Mouse (Mus musculus): ENCODE results near the gene Gm12169.

Gm12169 gene

DNA sequence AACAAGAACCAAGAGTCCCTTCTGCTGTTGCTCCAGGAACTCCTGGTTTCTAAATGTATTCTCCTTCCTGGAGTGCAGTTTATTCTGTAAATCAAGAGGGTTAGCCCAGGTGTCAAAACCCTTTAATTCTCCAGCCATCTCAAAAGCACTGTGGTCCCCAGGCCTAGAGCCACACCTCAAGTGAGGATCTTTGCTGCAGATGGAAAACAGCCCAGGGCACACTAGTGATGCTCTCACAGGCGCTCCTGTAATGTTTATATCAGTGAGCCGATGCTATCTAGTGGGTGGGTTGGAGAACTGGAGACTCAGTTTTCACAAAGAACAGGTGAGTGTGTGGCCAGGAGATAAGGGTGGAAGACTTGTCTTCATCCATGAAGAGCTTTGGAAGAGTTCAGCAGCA is at the start of gene Gm12169:
TSS of gene Gm12169 (plus strand) at position 301 of the 400 bp plus-strand sequence.
- no peak for TF ChIP-seq GATA4 (IDR thresholded peaks at IDR 0.05; ENCODE audit: insufficient replicate concordance, low read length)

DNA sequence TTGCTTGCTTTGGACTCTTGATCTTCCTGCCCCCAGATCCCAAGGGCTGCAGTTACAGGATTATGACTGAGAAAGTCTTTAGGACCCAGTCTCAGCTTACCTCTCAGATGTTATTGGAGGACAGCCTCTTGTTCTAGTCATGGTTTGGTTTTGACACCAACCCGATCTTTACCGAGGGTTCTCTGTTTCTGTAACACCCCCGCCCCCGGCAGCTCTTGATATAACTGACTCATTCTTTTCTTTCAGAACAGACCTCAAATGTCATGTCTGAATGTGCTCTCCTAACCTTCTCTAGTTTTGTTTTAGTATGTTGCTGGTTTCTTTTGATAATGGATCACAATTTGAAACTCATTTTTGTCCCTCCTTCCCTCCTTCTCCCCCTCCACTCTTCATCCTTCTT is 49.8 kb upstream of the Gm12169 start:
- TF ChIP-seq GATA4 (IDR thresholded peaks at IDR 0.05; ENCODE audit: insufficient replicate concordance, low read length), result no peak

DNA sequence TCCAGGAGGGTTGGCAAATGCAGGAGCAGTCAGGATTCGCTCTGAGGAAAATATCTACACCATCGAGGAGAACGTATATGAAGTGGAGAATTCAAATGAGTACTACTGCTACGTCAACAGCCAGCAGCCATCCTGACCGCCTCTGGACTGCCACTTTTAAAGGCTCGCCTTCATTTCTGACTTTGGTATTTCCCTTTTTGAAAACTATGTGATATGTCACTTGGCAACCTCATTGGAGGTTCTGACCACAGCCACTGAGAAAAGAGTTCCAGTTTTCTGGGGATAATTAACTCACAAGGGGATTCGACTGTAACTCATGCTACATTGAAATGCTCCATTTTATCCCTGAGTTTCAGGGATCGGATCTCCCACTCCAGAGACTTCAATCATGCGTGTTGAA is 44.7 kb upstream of the Gm12169 start:
- no peak for TF ChIP-seq GATA4 (IDR thresholded peaks at IDR 0.05; ENCODE audit: insufficient replicate concordance, low read length)

DNA sequence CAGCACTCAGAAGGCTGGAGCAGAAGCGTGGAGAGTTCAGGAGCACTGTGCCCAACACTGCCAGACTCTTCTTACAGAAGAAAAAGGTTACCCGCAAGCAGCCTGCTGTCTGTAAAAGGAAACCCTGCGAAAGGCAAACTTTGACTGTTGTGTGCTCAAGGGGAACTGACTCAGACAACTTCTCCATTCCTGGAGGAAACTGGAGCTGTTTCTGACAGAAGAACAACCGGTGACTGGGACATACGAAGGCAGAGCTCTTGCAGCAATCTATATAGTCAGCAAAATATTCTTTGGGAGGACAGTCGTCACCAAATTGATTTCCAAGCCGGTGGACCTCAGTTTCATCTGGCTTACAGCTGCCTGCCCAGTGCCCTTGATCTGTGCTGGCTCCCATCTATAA is 43.5 kb upstream of the Gm12169 start:
- TF ChIP-seq GATA4 (IDR thresholded peaks at IDR 0.05; ENCODE audit: insufficient replicate concordance, low read length), result no peak

GRCm38 (mm10) chr11:46488231-46488630 is 35.8 kb upstream of the Gm12169 start:
- no peak for TF ChIP-seq GATA4 (IDR thresholded peaks at IDR 0.05; ENCODE audit: insufficient replicate concordance, low read length)

DNA sequence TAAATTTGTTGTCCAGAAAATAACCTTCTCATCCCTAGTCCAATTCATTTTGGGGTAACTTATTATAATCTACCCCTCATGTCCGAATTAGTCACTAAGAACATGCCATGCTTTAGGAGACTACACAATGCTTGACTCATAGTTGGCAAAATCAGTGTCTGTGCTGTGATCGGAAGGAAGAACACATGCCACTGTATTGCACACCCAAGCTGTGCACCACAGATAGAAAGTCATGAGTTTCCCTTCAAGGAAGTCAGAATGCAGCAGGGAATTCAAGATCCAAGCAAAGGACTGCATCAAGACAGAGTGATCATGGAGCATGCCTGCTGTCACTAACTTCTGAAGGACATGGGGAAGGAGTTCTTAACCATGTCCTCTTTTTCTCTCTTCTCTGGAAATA is 35.4 kb upstream of the Gm12169 start:
- no peak for TF ChIP-seq GATA4 (IDR thresholded peaks at IDR 0.05; ENCODE audit: insufficient replicate concordance, low read length)

- TF ChIP-seq GATA4 (IDR thresholded peaks at IDR 0.05; ENCODE audit: insufficient replicate concordance, low read length), result no peak
Measured at GRCm38 (mm10) chr11:46507146-46507545, 16.9 kb upstream of the Gm12169 start.

DNA sequence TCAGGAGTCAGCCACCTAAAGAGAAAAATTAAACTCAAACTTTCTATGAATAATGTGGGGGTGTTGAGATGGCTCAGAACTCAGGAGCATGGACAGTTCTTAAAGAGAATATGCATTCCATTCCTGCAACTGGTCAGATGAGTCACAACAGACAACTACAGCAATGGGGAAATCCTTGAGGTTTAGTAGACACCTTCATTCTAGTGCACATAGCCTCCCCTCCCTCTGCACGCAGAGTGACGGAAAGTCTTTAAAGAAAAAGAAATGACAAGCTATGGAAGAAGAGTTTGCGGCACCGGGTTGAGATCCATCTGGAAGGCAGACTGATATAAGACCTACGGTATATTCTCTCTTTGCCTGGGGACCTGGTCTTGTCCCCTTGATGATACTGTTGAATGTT is 14.1 kb upstream of the Gm12169 start:
- TF ChIP-seq GATA4 (IDR thresholded peaks at IDR 0.05; ENCODE audit: insufficient replicate concordance, low read length), result no peak

DNA sequence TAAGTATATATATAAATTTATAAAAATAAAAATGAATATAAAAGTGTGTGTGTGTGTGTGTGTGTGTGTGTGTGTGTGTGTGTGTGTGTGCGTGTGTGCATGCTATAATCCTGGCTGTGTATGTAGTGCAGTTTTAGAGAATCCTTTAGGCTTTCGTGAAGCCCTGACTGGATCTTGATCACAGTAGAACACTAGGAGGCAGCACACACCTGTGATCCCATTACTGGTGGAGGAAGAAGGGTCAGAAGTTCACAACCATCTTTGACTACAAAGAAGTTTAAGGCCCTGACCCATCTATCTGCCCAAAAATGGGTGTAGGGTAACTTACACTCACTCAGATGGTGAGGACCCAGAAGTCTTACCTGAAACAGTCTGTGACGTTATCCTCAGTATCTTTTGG is 1.3 kb upstream of the Gm12169 start:
- TF ChIP-seq GATA4 (IDR thresholded peaks at IDR 0.05; ENCODE audit: insufficient replicate concordance, low read length), result no peak

DNA sequence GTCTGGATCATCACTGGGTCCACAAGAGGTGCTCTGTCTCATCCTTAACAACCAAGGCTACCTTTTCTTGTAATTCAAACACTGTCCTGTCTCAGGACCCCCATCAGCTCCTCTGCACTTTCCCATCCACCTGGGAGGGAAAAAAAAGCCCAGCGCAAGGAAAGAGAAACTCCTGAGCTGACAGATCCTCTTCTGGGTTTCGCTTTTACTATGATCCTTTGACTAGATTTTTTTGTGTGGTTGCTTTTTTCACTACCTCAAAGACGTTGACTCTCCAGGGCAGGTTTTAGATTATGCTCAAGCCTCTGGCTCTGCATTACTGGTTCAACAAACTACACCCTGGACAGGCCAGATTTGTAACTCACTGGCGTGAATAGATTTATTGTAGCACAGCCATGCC is 6.1 kb downstream of the Gm12169 start:
- no peak for TF ChIP-seq GATA4 (IDR thresholded peaks at IDR 0.05; ENCODE audit: insufficient replicate concordance, low read length)

DNA sequence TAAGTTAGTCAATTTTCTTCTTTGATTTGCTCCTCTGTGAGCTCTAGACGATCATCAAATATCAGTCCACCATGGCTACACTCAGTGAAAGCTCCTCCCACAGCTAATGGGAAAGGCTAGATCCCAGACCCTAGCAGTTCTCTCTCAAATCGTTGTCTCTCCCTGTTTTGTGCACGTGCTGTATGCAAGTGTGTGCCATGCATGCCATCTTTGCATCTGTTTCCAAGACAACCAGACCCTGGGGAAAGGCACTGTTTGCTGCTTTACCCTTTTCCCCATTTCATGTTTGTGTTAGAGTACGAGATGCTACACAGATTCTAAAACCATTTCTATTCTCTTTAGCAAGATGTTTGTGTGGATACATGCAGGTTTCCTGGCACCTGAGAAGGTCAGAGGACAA is 13.0 kb downstream of the Gm12169 start:
- no peak for TF ChIP-seq GATA4 (IDR thresholded peaks at IDR 0.05; ENCODE audit: insufficient replicate concordance, low read length)

DNA sequence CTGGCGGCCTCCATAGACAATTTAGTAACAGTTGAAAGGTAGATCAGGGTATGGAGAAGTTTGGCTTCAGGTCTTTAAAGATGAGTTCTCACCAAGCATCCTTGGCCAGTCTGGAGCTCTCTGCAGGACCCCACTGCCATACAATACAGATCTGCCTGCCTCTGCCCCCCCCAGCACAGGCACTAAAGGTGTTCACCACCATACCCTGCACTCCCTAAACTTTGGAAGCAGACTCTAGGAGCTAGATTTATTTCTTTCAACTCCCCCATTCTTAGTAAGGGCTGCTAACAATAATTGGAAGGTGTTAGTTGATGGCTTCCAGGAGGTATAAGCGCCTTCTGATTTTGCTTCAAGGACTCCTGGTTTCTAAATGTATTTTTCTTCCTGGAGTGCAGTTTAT is 19.5 kb downstream of the Gm12169 start:
- no peak for TF ChIP-seq GATA4 (IDR thresholded peaks at IDR 0.05; ENCODE audit: insufficient replicate concordance, low read length)

- TF ChIP-seq GATA4 (IDR thresholded peaks at IDR 0.05; ENCODE audit: insufficient replicate concordance, low read length), result no peak
Measured at GRCm38 (mm10) chr11:46549721-46550120, 25.7 kb downstream of the Gm12169 start.

DNA sequence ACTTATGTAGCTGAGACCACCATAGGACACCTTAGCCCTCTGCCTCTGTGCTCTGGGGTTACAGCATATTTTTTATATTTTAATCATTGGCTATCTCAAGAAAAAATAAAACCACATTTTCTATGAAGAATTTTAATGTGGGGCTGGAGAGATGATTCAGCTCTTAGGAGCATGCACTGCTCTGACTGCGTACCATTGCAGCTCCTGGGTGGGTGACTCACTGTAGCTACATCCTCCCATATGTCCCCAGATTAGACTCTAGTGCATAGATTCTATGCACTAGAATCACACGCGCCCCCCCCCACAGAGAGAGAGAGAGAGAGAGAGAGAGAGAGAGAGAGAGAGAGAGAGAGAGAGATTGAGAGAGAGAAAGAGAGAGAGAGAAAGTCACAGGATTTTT is 28.7 kb downstream of the Gm12169 start:
- TF ChIP-seq GATA4 (IDR thresholded peaks at IDR 0.05; ENCODE audit: insufficient replicate concordance, low read length), result no peak

DNA sequence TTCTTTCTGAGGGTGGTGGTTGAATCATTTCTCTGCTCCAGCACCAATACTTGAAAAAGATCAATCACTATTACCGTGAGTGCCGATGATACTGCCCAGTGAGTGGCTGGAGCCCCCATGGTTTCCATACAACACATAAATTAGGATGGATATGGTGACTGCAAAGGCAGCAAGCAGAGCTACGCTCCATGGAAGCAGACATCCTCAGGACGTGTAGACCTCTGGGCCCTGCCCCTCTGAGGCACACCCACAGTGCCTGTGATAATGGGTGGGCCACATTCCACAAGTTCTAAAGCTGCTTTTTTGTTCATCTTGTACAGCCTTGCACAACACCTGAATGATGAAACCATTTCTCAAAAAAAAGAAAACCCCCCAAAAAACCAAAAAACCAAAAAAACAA is 37.1 kb downstream of the Gm12169 start:
- TF ChIP-seq GATA4 (IDR thresholded peaks at IDR 0.05; ENCODE audit: insufficient replicate concordance, low read length), result no peak

- TF ChIP-seq GATA4 (IDR thresholded peaks at IDR 0.05; ENCODE audit: insufficient replicate concordance, low read length), result peak; percentile 66; the same call in 1 of the 2 replicates
Measured at GRCm38 (mm10) chr11:46564671-46565070, 40.7 kb downstream of the Gm12169 start.

DNA sequence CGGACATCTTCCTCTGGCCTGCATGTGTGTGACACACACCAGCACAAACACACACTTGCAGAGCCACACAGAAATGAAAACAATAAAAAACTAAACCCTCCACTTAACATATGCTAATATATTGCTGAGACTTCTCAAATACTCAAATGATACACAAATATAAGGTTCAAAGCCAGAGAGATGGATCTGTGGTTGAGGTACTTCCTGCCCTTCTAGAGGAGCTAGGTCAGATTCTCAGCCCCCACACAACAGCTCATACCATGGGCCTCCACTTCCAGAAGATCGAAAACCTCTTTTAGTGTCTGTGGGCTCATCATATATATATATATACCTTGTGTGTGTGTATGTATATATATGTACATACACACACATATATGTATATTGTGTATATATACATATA is 42.0 kb downstream of the Gm12169 start:
- TF ChIP-seq GATA4 (IDR thresholded peaks at IDR 0.05; ENCODE audit: insufficient replicate concordance, low read length), result no peak

DNA sequence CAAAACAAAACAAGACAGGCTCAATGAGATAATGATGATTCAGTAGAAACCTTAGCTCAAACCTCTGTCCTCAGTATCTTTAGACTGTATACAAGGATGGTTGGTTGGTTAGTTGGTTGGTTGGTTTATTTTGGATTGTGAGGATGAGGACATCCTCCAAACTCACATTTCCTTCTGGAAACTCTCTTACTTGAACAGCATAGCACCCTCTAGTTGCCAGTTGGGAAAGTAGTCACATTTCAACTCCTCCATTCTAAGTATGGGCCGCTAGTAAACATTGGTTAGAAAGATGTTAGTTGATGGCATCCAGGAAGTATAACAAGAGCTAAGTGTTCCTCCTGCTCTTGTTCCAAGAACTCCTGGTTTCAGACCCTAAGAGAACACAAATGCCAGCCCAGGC is 45.1 kb downstream of the Gm12169 start:
- no peak for TF ChIP-seq GATA4 (IDR thresholded peaks at IDR 0.05; ENCODE audit: insufficient replicate concordance, low read length)

All from liver, adult (tissue).